Mouse (Mus musculus) neural tube, embryonic 11.5 days (tissue): Measurements from ENCODE around the gene Trp73. TPM values are rescaled to one million over a fixed set of nuclear protein-coding genes. Genes with fewer than 3 reads are reported as not detected.

ENCODE experiments used
- ATAC-seq: fragments of 200-750 bp; cut with Nextera tagmentation; 2 replicates; pipeline ENCODE4 v1.8.0; 2017; ENCODE audit warnings: moderate number of reproducible peaks, mild to moderate bottlenecking, moderate TSS enrichment, moderate library complexity; ENCODE audit not compliant: insufficient read depth, low FRiP score, low TSS enrichment
- DNase-seq: peaks from one replicate; pipeline ENCODE4 v3.0.0-alpha.2; 2015; ENCODE audit warnings: low spot score
- H3K27ac ChIP-seq: fragments of 300-500 bp; sonication (generic); 2 replicates; pipeline ENCODE4 v1.5.1; 2014; ENCODE audit warnings: low read depth, mild to moderate bottlenecking, low read length
- H3K27me3 ChIP-seq: fragments of 300-500 bp; sonication (generic); 2 replicates; pipeline ENCODE4 v1.6.1; 2014; ENCODE audit warnings: mild to moderate bottlenecking, low read length, mixed read lengths; ENCODE audit not compliant: control insufficient read depth, insufficient read depth
- H3K36me3 ChIP-seq: fragments of 300-500 bp; sonication (generic); 2 replicates; pipeline ENCODE4 v1.6.1; 2014; ENCODE audit warnings: mild to moderate bottlenecking, low read length, moderate library complexity, mixed read lengths; ENCODE audit not compliant: control insufficient read depth, insufficient read depth
- H3K4me1 ChIP-seq: fragments of 300-500 bp; sonication (generic); 2 replicates; pipeline ENCODE4 v1.6.1; 2014; ENCODE audit warnings: low read length, mixed read lengths; ENCODE audit not compliant: control insufficient read depth, insufficient read depth
- H3K4me2 ChIP-seq: fragments of 300-500 bp; sonication (generic); 2 replicates; pipeline ENCODE4 v1.6.1; 2014; ENCODE audit warnings: low read depth, mild to moderate bottlenecking, moderate library complexity
- H3K4me3 ChIP-seq: fragments of 300-500 bp; sonication (generic); 2 replicates; pipeline ENCODE4 v1.5.1; 2014; ENCODE audit warnings: low read depth, low read length
- H3K9ac ChIP-seq: fragments of 300-500 bp; sonication (generic); 2 replicates; pipeline ENCODE4 v1.6.1; 2014; ENCODE audit warnings: mild to moderate bottlenecking, low read length
- H3K9me3 ChIP-seq: fragments of 300-500 bp; sonication (generic); 2 replicates; pipeline ENCODE4 v1.6.1; 2016; ENCODE audit warnings: low read length; ENCODE audit not compliant: control insufficient read depth
- WGBS: fragments of 180-500 bp; shearing (Covaris S2); extraction: QIAGEN DNeasy Blood & Tissue Kit; methylation state at CpG from one replicate; pipeline ENCODE4 v1.1.7; 2014; 5-methylcytosine and 5-hydroxymethylcytosine counted together
- polyA plus RNA-seq: library from polyadenylated mRNA; unstranded; fragments of >200 nt; fragmentation: Nextera tagmentation; extraction: Ambion mirVana; gene quantifications from 2 replicates; pipeline ENCODE4 v1.2.1, GENCODE M21; 2014

The Trp73 gene
- polyA plus RNA-seq, 1 experiment from 2014 or later = 0.31 TPM

- H3K4me1 ChIP-seq = peaks cover 9% of the 10 kb centered on the region
- H3K36me3 ChIP-seq = peaks cover 5% of the 10 kb centered on the region; the same call in 1 of the 2 replicates
- ATAC-seq = peak; percentile 93
- 0% methylated on average over 48 of the region's 59 CpGs for WGBS
- H3K4me2 ChIP-seq = peak within 1 kb of the TSS; percentile 96
- no peak within 1 kb of the TSS for H3K27ac ChIP-seq
- no peaks in the 10 kb centered on the region for H3K9me3 ChIP-seq
- H3K27me3 ChIP-seq = no peaks in the 10 kb centered on the region
- H3K9ac ChIP-seq = peak within 1 kb of the TSS; percentile 93
- DNase-seq = peak; percentile 88
- H3K4me3 ChIP-seq = peak within 1 kb of the TSS; percentile 97
Observed at GRCm38 (mm10) chr4:154011646-154012089, 128.3 kb downstream of the Trp73 start, which contains the start of gene Lrrc47. Gene Lrrc47, plus strand, starts transcription at chr4:154011731.

GRCm38 (mm10) chr4:154010907-154011645, 128.9 kb downstream of the Trp73 start:
- Histone ChIP-seq H3K27ac (no peak overlapping the region), H3K4me3 (peak overlapping the region; percentile 97), H3K36me3 (peaks cover 4% of the 10 kb centered on the region; the same call in 1 of the 2 replicates), H3K4me2 (peak overlapping the region; percentile 96), H3K4me1 (peaks cover 9% of the 10 kb centered on the region), H3K27me3 (no peaks in the 10 kb centered on the region), H3K9me3 (no peaks in the 10 kb centered on the region), H3K9ac (peak overlapping the region; percentile 93)
- DNase-seq = no peak
- 29% methylated on average over 13 of the region's 13 CpGs for WGBS
- ATAC-seq = no peak

- DNase-seq (no peak), ATAC-seq (no peak)
- H3K4me3 ChIP-seq = no peak overlapping the region
- peaks cover 3% of the 10 kb centered on the region for H3K4me1 ChIP-seq
- peaks cover 7% of the 10 kb centered on the region for H3K36me3 ChIP-seq
- no peaks in the 10 kb centered on the region for H3K9me3 ChIP-seq
- H3K27me3 ChIP-seq = no peaks in the 10 kb centered on the region
- 83% methylated on average over 4 of the region's 4 CpGs for WGBS
- no peak overlapping the region for H3K9ac ChIP-seq
- H3K4me2 ChIP-seq = no peak overlapping the region
- no peak overlapping the region for H3K27ac ChIP-seq
Observed at GRCm38 (mm10) chr4:154007759-154008158, 132.2 kb downstream of the Trp73 start.

- Histone ChIP-seq H3K27me3 (no peaks in the 10 kb centered on the region), H3K36me3 (peaks cover 10% of the 10 kb centered on the region)
- 89% methylated on average over 6 of the region's 6 CpGs for WGBS
Observed at GRCm38 (mm10) chr4:154006264-154006663, 133.7 kb downstream of the Trp73 start.

More at GRCm38 (mm10) chr4:154006264-154006663, 133.7 kb downstream of the Trp73 start:
- ATAC-seq (no peak), DNase-seq (no peak)
- Histone ChIP-seq H3K9me3 (no peaks in the 10 kb centered on the region), H3K4me2 (no peak overlapping the region), H3K27ac (no peak overlapping the region), H3K4me1 (no peaks in the 10 kb centered on the region), H3K9ac (no peak overlapping the region), H3K4me3 (no peak overlapping the region)

Other genes with a start within 250 kb of the Trp73 start
- gene A430005L14Rik, start 183.0 kb downstream of the Trp73 start, polyA plus RNA-seq = 100 and 104 TPM in 2 replicates
- 10.2 and 11.7 TPM in 2 replicates for gene Dffb, start 165.1 kb downstream of the Trp73 start, polyA plus RNA-seq
- 22.3 and 22.9 TPM in 2 replicates for gene Cep104, start 165.0 kb downstream of the Trp73 start, polyA plus RNA-seq
- 15.2 and 18.6 TPM in 2 replicates for gene Lrrc47, start 128.5 kb downstream of the Trp73 start, polyA plus RNA-seq
- gene Smim1, start 114.0 kb downstream of the Trp73 start, polyA plus RNA-seq = 8.5 and 10.5 TPM in 2 replicates
- gene Ccdc27, start 97.5 kb downstream of the Trp73 start, polyA plus RNA-seq = not detected in 2 replicates
- 43.8 and 45.5 TPM in 2 replicates for gene Wrap73, start 2.2 kb upstream of the Trp73 start, polyA plus RNA-seq
- 145 and 153 TPM in 2 replicates for gene Tprgl, start 20.5 kb upstream of the Trp73 start, polyA plus RNA-seq
- gene Megf6, start 30.5 kb upstream of the Trp73 start, polyA plus RNA-seq = 22.1 and 22.7 TPM in 2 replicates
- 2.0 and 3.3 TPM in 2 replicates for gene Arhgef16, start 161.5 kb upstream of the Trp73 start, polyA plus RNA-seq
- 0.27 TPM in 1 of 2 replicates, not detected in the other for gene B230104I21Rik, start 195.9 kb upstream of the Trp73 start, polyA plus RNA-seq